8 mouse cellular contexts compared by ENCODE assay signal in genomic region chr8:88137748-88138484, GRCm38 (mm10). TPM values are rescaled to one million over a fixed set of nuclear protein-coding genes. Genes with fewer than 3 reads are reported as not detected.
A peak's percentile ranks its signal among the peaks of the same experiment; 100 is the strongest.
DNase-seq lines count a peak whose midpoint lies in the region; ATAC-seq and TF ChIP-seq lines count a peak whose summit lies in the region.

TSS of gene Heatr3 (plus strand) at chr8:88137855.

- H3K27me3 ChIP-seq in forebrain, embryonic 10.5 days (ENCODE audit: poor library complexity, severe bottlenecking): no peaks in the 10 kb centered on the region
- H3K27me3 ChIP-seq in heart, embryonic 15.5 days: no peaks in the 10 kb centered on the region
- no peaks in the 10 kb centered on the region for H3K27me3 ChIP-seq in liver, embryonic 14.5 days (ENCODE audit: control insufficient read depth, insufficient read depth, low read length)
- no peaks in the 10 kb centered on the region for H3K27me3 ChIP-seq in neural tube, embryonic 11.5 days (ENCODE audit: control insufficient read depth, insufficient read depth, low read length)
- no peaks in the 10 kb centered on the region for H3K27me3 ChIP-seq in stomach, postnatal 0 days (ENCODE audit: control insufficient read depth, insufficient read depth, low read length)

- peak; percentile 89 for DNase-seq in c-Kit-negative CD71-positive TER-119-positive erythroid progenitor cells, embryonic 14.5 days (ENCODE audit: low read depth, low spot score)
- DNase-seq in forebrain, embryonic 10.5 days (ENCODE audit: extremely low spot score, low spot score): peak; percentile 94
- peak; percentile 96 to 97 for DNase-seq in kidney, postnatal 25 days
- DNase-seq in liver, embryonic 14.5 days (ENCODE audit: low read depth in 3 of 3, low spot score in 3 of 3): peak; percentile 79 to 84 (median 83)
- peak; percentile 95 for DNase-seq in neural tube, embryonic 11.5 days (ENCODE audit: low spot score)
- peak; percentile 97 for DNase-seq in stomach, postnatal 0 days (ENCODE audit: low spot score)

- peaks cover 22% of the 10 kb centered on the region for H3K4me1 ChIP-seq in forebrain, embryonic 10.5 days
- peaks cover 11% of the 10 kb centered on the region for H3K4me1 ChIP-seq in heart, embryonic 15.5 days (replicated peaks)
- peaks cover 4 to 8% of the 10 kb centered on the region in 2 experiments; a peak in 3 of 4 replicates for H3K4me1 ChIP-seq in liver, embryonic 14.5 days (replicated peaks; ENCODE audit: control insufficient read depth in 2 of 2, insufficient read depth in 2 of 2, low read length in 1 of 2)
- peaks cover 4% of the 10 kb centered on the region for H3K4me1 ChIP-seq in neural tube, embryonic 11.5 days (ENCODE audit: control insufficient read depth, insufficient read depth, low read length)
- peaks cover 4% of the 10 kb centered on the region; the same call in 1 of the 2 replicates for H3K4me1 ChIP-seq in stomach, postnatal 0 days (replicated peaks; ENCODE audit: control insufficient read depth, insufficient read depth)

- WGBS in forebrain, embryonic 10.5 days: under 1% methylated on average over 79 of the region's 79 CpGs
- under 1% methylated on average over 79 of the region's 79 CpGs for WGBS in heart, embryonic 15.5 days
- WGBS in liver, embryonic 14.5 days (ENCODE audit: insufficient replicate concordance): under 1% methylated on average over 79 of the region's 79 CpGs
- 0% methylated on average over 66 of the region's 79 CpGs for WGBS in neural tube, embryonic 11.5 days
- under 1% methylated on average over 79 of the region's 79 CpGs for WGBS in stomach, postnatal 0 days

- H3K9me3 ChIP-seq in forebrain, embryonic 10.5 days: no peaks in the 10 kb centered on the region
- no peaks in the 10 kb centered on the region for H3K9me3 ChIP-seq in heart, embryonic 15.5 days (replicated peaks)
- H3K9me3 ChIP-seq in liver, embryonic 14.5 days (ENCODE audit: control insufficient read depth, low read length): no peaks in the 10 kb centered on the region
- no peaks in the 10 kb centered on the region for H3K9me3 ChIP-seq in neural tube, embryonic 11.5 days (ENCODE audit: control insufficient read depth, low read length)
- H3K9me3 ChIP-seq in stomach, postnatal 0 days (ENCODE audit: control insufficient read depth, low read length): no peaks in the 10 kb centered on the region

- H3K9ac ChIP-seq in heart, embryonic 15.5 days: peak within 1 kb of the TSS; percentile 91
- H3K9ac ChIP-seq in liver, embryonic 14.5 days (replicated peaks): peak within 1 kb of the TSS; percentile 87
- peak within 1 kb of the TSS; percentile 77 for H3K9ac ChIP-seq in neural tube, embryonic 11.5 days (ENCODE audit: low read length)
- peak within 1 kb of the TSS; percentile 82 for H3K9ac ChIP-seq in stomach, postnatal 0 days (ENCODE audit: low read length)

- H3K36me3 ChIP-seq in forebrain, embryonic 10.5 days (replicated peaks): peaks cover 74% of the 10 kb centered on the region
- H3K36me3 ChIP-seq in heart, embryonic 15.5 days: peaks cover 55% of the 10 kb centered on the region
- peaks cover 39% of the 10 kb centered on the region for H3K36me3 ChIP-seq in liver, embryonic 14.5 days (replicated peaks; ENCODE audit: control insufficient read depth, insufficient read depth, low read depth)
- H3K36me3 ChIP-seq in neural tube, embryonic 11.5 days (ENCODE audit: control insufficient read depth, insufficient read depth, low read length): peaks cover 5% of the 10 kb centered on the region
- H3K36me3 ChIP-seq in stomach, postnatal 0 days (ENCODE audit: control insufficient read depth, insufficient read depth, low read length): peaks cover 12% of the 10 kb centered on the region

- peak within 1 kb of the TSS; percentile 90 for H3K4me2 ChIP-seq in heart, embryonic 15.5 days
- H3K4me2 ChIP-seq in liver, embryonic 14.5 days (ENCODE audit: low read depth): peak within 1 kb of the TSS; percentile 94
- H3K4me2 ChIP-seq in neural tube, embryonic 11.5 days (ENCODE audit: low read depth): peak within 1 kb of the TSS; percentile 77
- H3K4me2 ChIP-seq in stomach, postnatal 0 days (replicated peaks; ENCODE audit: low read depth): peak within 1 kb of the TSS; percentile 83

- peak within 1 kb of the TSS; percentile 92 for H3K4me3 ChIP-seq in forebrain, embryonic 10.5 days
- peak within 1 kb of the TSS; percentile 93 for H3K4me3 ChIP-seq in heart, embryonic 15.5 days
- H3K4me3 ChIP-seq in liver, embryonic 14.5 days (ENCODE audit: insufficient read depth in 1 of 2, low read depth in 2 of 2, low read length in 2 of 2): peak within 1 kb of the TSS; percentile 80 to 98
- H3K4me3 ChIP-seq in neural tube, embryonic 11.5 days (ENCODE audit: low read depth, low read length): peak within 1 kb of the TSS; percentile 94
- H3K4me3 ChIP-seq in stomach, postnatal 0 days (ENCODE audit: low read depth, low read length): peak within 1 kb of the TSS; percentile 82

- TF ChIP-seq EP300 in liver, embryonic 14.5 days (IDR thresholded peaks at IDR 0.05; ENCODE audit: low read depth): no peak
- no peak for TF ChIP-seq EP300 in stomach, postnatal 0 days (optimal IDR thresholded peaks at IDR 0.05)

- H3K27ac ChIP-seq in forebrain, embryonic 10.5 days: peak within 1 kb of the TSS; percentile 89
- peak within 1 kb of the TSS; percentile 95 for H3K27ac ChIP-seq in heart, embryonic 15.5 days
- H3K27ac ChIP-seq in liver, embryonic 14.5 days: peak within 1 kb of the TSS; percentile 77
- H3K27ac ChIP-seq in neural tube, embryonic 11.5 days (ENCODE audit: low read depth, low read length): peak within 1 kb of the TSS; percentile 78
- H3K27ac ChIP-seq in stomach, postnatal 0 days (replicated peaks): peak within 1 kb of the TSS; percentile 93

- ATAC-seq in CD4-positive, CD25-positive, alpha-beta regulatory T cell, adult 4 months: peak; percentile 94
- peak; percentile 97 for ATAC-seq in heart, embryonic 15.5 days (replicated peaks; ENCODE audit: insufficient number of reproducible peaks, insufficient read depth, low FRiP score, low read depth)
- peak; percentile 96 for ATAC-seq in liver, embryonic 14.5 days (ENCODE audit: insufficient read depth)
- peak; percentile 95 for ATAC-seq in neural tube, embryonic 11.5 days (ENCODE audit: insufficient read depth, low FRiP score, low TSS enrichment)
- peak; percentile 98 for ATAC-seq in stomach, postnatal 0 days (ENCODE audit: low FRiP score, low TSS enrichment)

- TF ChIP-seq CTCF in liver, embryonic 14.5 days (IDR thresholded peaks at IDR 0.05; ENCODE audit: low read depth): peak; percentile 50
- TF ChIP-seq CTCF in stomach, postnatal 0 days (IDR thresholded peaks at IDR 0.05; ENCODE audit: low read depth): peak; percentile 39; the same call in 1 of the 2 replicates

RNA-seq across cellular contexts. Expression of gene Heatr3, which starts in this region (rescaled TPM):
- polyA plus RNA-seq in CD4-positive, CD25-positive, alpha-beta regulatory T cell, adult 4 months (2017; shearing (Covaris generic)): 10 to 100 TPM; 18.4 to 21.8 TPM
- 51.7 and 52.9 TPM in 2 replicates for polyA plus RNA-seq in forebrain, embryonic 10.5 days (2016; fragmentation: Nextera tagmentation; extraction: Ambion mirVana)
- 24.3 and 33.7 TPM in 2 replicates for polyA plus RNA-seq in heart, embryonic 15.5 days (2015; fragmentation: Nextera tagmentation; extraction: Ambion mirVana)
- 13.8 and 17.3 TPM in 2 replicates for polyA plus RNA-seq in liver, embryonic 14.5 days (2012; rRNA removed)
- 23.3 and 26.8 TPM in 2 replicates for polyA plus RNA-seq in liver, embryonic 14.5 days (2014; fragmentation: Nextera tagmentation; extraction: Ambion mirVana)
- 47.8 and 54.5 TPM in 2 replicates for polyA plus RNA-seq in neural tube, embryonic 11.5 days (2014; fragmentation: Nextera tagmentation; extraction: Ambion mirVana)
- 17.8 and 18.8 TPM in 2 replicates for polyA plus RNA-seq in stomach, postnatal 0 days (2015; fragmentation: Nextera tagmentation; extraction: Ambion mirVana)

Comparison
In these comparisons a context has a peak if more than half of its experiments do, and no peak if none do; other contexts are left out.
1. Peak in every context shown above with its lines: DNase-seq, ATAC-seq, H3K4me3 ChIP-seq and H3K27ac ChIP-seq.